Mouse (Mus musculus) olfactory bulb, adult 2 months (tissue): Measurements from ENCODE around the gene Bace1.

Experiments used
- CTCF ChIP-seq: fragments of 200-500 bp; IDR thresholded peaks from 2 replicates; pipeline ENCODE4 v1.5.1; 2012; ENCODE audit warnings: low read depth, mild to moderate bottlenecking, low read length, moderate library complexity; ENCODE audit not compliant: insufficient read depth
- POLR2A ChIP-seq: fragments of 200-500 bp; IDR thresholded peaks from 2 replicates; pipeline ENCODE4 v1.6.1; 2012; ENCODE audit warnings: mild to moderate bottlenecking, low read depth, low read length, moderate library complexity; ENCODE audit not compliant: insufficient read depth

DNA sequence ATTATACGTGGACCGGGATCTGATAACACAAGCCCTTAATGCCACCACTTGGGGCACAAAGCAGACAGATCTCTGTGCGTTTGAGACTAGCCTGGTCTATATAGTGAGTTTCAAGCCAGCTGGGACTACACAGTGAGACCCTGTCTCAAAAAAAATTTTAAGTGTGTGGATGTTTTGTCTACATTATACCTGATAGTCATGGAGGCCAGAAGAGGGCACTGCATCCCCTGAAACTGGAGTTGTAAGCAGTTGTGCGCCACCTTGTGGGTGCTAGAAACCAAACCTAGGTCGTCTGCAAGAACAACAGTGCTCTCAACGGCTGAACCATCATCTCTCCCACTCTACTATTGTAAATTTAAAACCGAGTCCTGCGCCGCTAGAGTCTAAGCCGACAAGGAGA lies 9.3 kb upstream of the Bace1 start:
- TF ChIP-seq CTCF, result 0 out of 2 replicates have a peak, but pooled peaks have one; percentile 24
- no peak for TF ChIP-seq POLR2A
